Mouse (Mus musculus) forebrain, embryonic 11.5 days (tissue): ENCODE measurements at regions not wholly inside any gene's neighbourhood (a gene's known extent, or its start where the extent isn't known, plus 50 kb on each side); places are given as distances from the start of the nearest gene placed in this dataset.
A peak's percentile ranks its signal among the peaks of the same experiment; 100 is the strongest.

Experiments
- ATAC-seq: fragments of 200-750 bp; cut with Nextera tagmentation; replicated peaks from 2 replicates; pipeline ENCODE4 v1.8.0; 2017; ENCODE audit warnings: moderate TSS enrichment; ENCODE audit not compliant: low FRiP score
- DNase-seq: peaks from one replicate; pipeline ENCODE4 v3.0.0-alpha.2; 2017; ENCODE audit warnings: low spot score
- H3K27ac ChIP-seq: fragments of 300-500 bp; sonication (generic); 2 replicates; pipeline ENCODE4 v1.5.1; 2014; ENCODE audit warnings: low read depth, low read length
- H3K27me3 ChIP-seq: fragments of 300-500 bp; sonication (generic); 2 replicates; pipeline ENCODE4 v1.6.1; 2014; ENCODE audit warnings: mild to moderate bottlenecking, low read length, mixed read lengths; ENCODE audit not compliant: control insufficient read depth, insufficient read depth
- H3K36me3 ChIP-seq: fragments of 300-500 bp; sonication (generic); 2 replicates; pipeline ENCODE4 v1.6.1; 2014; ENCODE audit warnings: mild to moderate bottlenecking, low read length, moderate library complexity, mixed read lengths; ENCODE audit not compliant: control insufficient read depth, insufficient read depth
- H3K4me1 ChIP-seq: fragments of 300-500 bp; sonication (generic); replicated peaks from 2 replicates; pipeline ENCODE4 v1.6.1; 2014; ENCODE audit warnings: low read length, mixed read lengths; ENCODE audit not compliant: control insufficient read depth, insufficient read depth
- H3K4me2 ChIP-seq: fragments of 300-500 bp; sonication (generic); 2 replicates; pipeline ENCODE4 v1.6.1; 2014; ENCODE audit warnings: low read depth, mild to moderate bottlenecking, low read length, moderate library complexity, mixed read lengths; ENCODE audit not compliant: severe bottlenecking
- H3K4me3 ChIP-seq: fragments of 300-500 bp; sonication (generic); 2 replicates; pipeline ENCODE4 v1.5.1; 2014; ENCODE audit warnings: low read depth, low read length
- H3K9ac ChIP-seq: fragments of 300-500 bp; sonication (generic); 2 replicates; pipeline ENCODE4 v1.6.1; 2014; ENCODE audit warnings: low read length
- H3K9me3 ChIP-seq: fragments of 300-500 bp; sonication (generic); 2 replicates; pipeline ENCODE4 v1.6.1; 2016; ENCODE audit warnings: low read length, mixed read lengths; ENCODE audit not compliant: control insufficient read depth
- WGBS: fragments of 180-500 bp; shearing (Covaris S2); extraction: QIAGEN DNeasy Blood & Tissue Kit; methylation state at CpG from one replicate; pipeline ENCODE4 v1.1.7; 2014; 5-methylcytosine and 5-hydroxymethylcytosine counted together

- no peak overlapping the region for H3K4me2 ChIP-seq
- H3K36me3 ChIP-seq: no peaks in the 10 kb centered on the region
- H3K4me3 ChIP-seq: no peak overlapping the region
- WGBS: 80% methylated on average over 5 of the region's 5 CpGs
- no peak overlapping the region for H3K27ac ChIP-seq
- no peak for DNase-seq
- H3K4me1 ChIP-seq: peaks cover 2% of the 10 kb centered on the region; the same call in 1 of the 2 replicates
- H3K27me3 ChIP-seq: no peaks in the 10 kb centered on the region
- ATAC-seq: no peak
- H3K9ac ChIP-seq: no peak overlapping the region
- H3K9me3 ChIP-seq: no peaks in the 10 kb centered on the region
Measured at GRCm38 (mm10) chr8:126855914-126856313, 89.7 kb downstream of the Tomm20 start.

- WGBS: 75% methylated on average over 2 of the region's 2 CpGs
- H3K4me1 ChIP-seq: peaks cover 2% of the 10 kb centered on the region; the same call in 1 of the 2 replicates
- no peak overlapping the region for H3K4me2 ChIP-seq
- no peaks in the 10 kb centered on the region for H3K9me3 ChIP-seq
- no peaks in the 10 kb centered on the region for H3K27me3 ChIP-seq
- H3K9ac ChIP-seq: no peak overlapping the region
- H3K27ac ChIP-seq: no peak overlapping the region
- H3K4me3 ChIP-seq: no peak overlapping the region
- H3K36me3 ChIP-seq: no peaks in the 10 kb centered on the region
- no peak for ATAC-seq
- DNase-seq: no peak
Measured at GRCm38 (mm10) chr8:126855056-126855609, 90.5 kb downstream of the Tomm20 start.

- Histone ChIP-seq H3K4me2 (0 out of 2 replicates have a peak overlapping the region, but pooled peaks have one; percentile 3), H3K4me3 (no peak overlapping the region), H3K9ac (no peak overlapping the region), H3K4me1 (peaks cover 2% of the 10 kb centered on the region; the same call in 1 of the 2 replicates), H3K27me3 (no peaks in the 10 kb centered on the region), H3K9me3 (no peaks in the 10 kb centered on the region), H3K36me3 (no peaks in the 10 kb centered on the region), H3K27ac (no peak overlapping the region)
- ATAC-seq (no peak), DNase-seq (no peak)
- WGBS: 72% methylated on average over 22 of the region's 22 CpGs
Measured at GRCm38 (mm10) chr8:126854121-126855055, 91.3 kb downstream of the Tomm20 start.

- no peak overlapping the region for H3K9ac ChIP-seq
- H3K36me3 ChIP-seq: no peaks in the 10 kb centered on the region
- no peak overlapping the region for H3K4me2 ChIP-seq
- DNase-seq: no peak
- ATAC-seq: no peak
- H3K9me3 ChIP-seq: no peaks in the 10 kb centered on the region
- H3K4me1 ChIP-seq: peaks cover 2% of the 10 kb centered on the region; the same call in 1 of the 2 replicates
- no peak overlapping the region for H3K27ac ChIP-seq
- no peak overlapping the region for H3K4me3 ChIP-seq
- 56% methylated on average over 10 of the region's 10 CpGs for WGBS
- H3K27me3 ChIP-seq: no peaks in the 10 kb centered on the region
Measured at GRCm38 (mm10) chr8:126852663-126853390, 92.8 kb downstream of the Tomm20 start.

GRCm38 (mm10) chr8:126852184-126852583 lies 93.5 kb downstream of the Tomm20 start:
- Histone ChIP-seq H3K4me2 (no peak overlapping the region), H3K36me3 (no peaks in the 10 kb centered on the region), H3K27me3 (no peaks in the 10 kb centered on the region), H3K4me1 (peaks cover 2% of the 10 kb centered on the region; the same call in 1 of the 2 replicates), H3K9me3 (no peaks in the 10 kb centered on the region), H3K9ac (no peak overlapping the region), H3K4me3 (no peak overlapping the region), H3K27ac (no peak overlapping the region)
- WGBS: 73% methylated on average over 5 of the region's 5 CpGs
- DNase-seq: no peak
- ATAC-seq: no peak

- no peak overlapping the region for H3K4me2 ChIP-seq
- H3K36me3 ChIP-seq: no peaks in the 10 kb centered on the region
- ATAC-seq (no peak), DNase-seq (no peak)
- H3K4me3 ChIP-seq: no peak overlapping the region
- H3K27me3 ChIP-seq: no peaks in the 10 kb centered on the region
- no peak overlapping the region for H3K27ac ChIP-seq
- 92% methylated on average over 3 of the region's 3 CpGs for WGBS
- no peak overlapping the region for H3K9ac ChIP-seq
- peaks cover 2% of the 10 kb centered on the region; the same call in 1 of the 2 replicates for H3K4me1 ChIP-seq
- H3K9me3 ChIP-seq: no peaks in the 10 kb centered on the region
Measured at GRCm38 (mm10) chr8:126851780-126852179, 93.9 kb downstream of the Tomm20 start.

- Histone ChIP-seq H3K4me3 (no peak overlapping the region), H3K27ac (no peak overlapping the region), H3K9me3 (no peaks in the 10 kb centered on the region), H3K4me2 (no peak overlapping the region), H3K4me1 (peaks cover 2% of the 10 kb centered on the region; the same call in 1 of the 2 replicates), H3K27me3 (no peaks in the 10 kb centered on the region), H3K36me3 (no peaks in the 10 kb centered on the region), H3K9ac (no peak overlapping the region)
- DNase-seq: no peak
- no peak for ATAC-seq
- 89% methylated on average over 1 of the region's 1 CpGs for WGBS
Measured at GRCm38 (mm10) chr8:126850189-126850535, 95.5 kb downstream of the Tomm20 start.

- no peaks in the 10 kb centered on the region for H3K9me3 ChIP-seq
- no peak overlapping the region for H3K4me3 ChIP-seq
- H3K9ac ChIP-seq: no peak overlapping the region
- WGBS: 68% methylated on average over 9 of the region's 9 CpGs
- no peak overlapping the region for H3K4me2 ChIP-seq
- no peaks in the 10 kb centered on the region for H3K27me3 ChIP-seq
- peaks cover 2% of the 10 kb centered on the region; the same call in 1 of the 2 replicates for H3K4me1 ChIP-seq
- H3K27ac ChIP-seq: no peak overlapping the region
- H3K36me3 ChIP-seq: no peaks in the 10 kb centered on the region
- ATAC-seq (no peak), DNase-seq (no peak)
Measured at GRCm38 (mm10) chr8:126849411-126850188, 96.0 kb downstream of the Tomm20 start.
